Mouse (Mus musculus) G1E (cell line): Measurements from ENCODE around the gene Cttnbp2. TPM values are rescaled to one million over a fixed set of nuclear protein-coding genes. Genes with fewer than 3 reads are reported as not detected.
A peak's percentile ranks its signal among the peaks of the same experiment; 100 is the strongest.

Experiments
- ATAC-seq: 2 replicates; pipeline ENCODE4 v1.8.0; 2016; ENCODE audit warnings: mild to moderate bottlenecking; ENCODE audit not compliant: insufficient number of reproducible peaks, poor library complexity, low FRiP score, severe bottlenecking; ENCODE audit errors: extremely low read depth
- DNase-seq: peaks from one replicate; pipeline ENCODE4 v3.0.0; 2012; ENCODE audit warnings: low spot score
- H3K27me3 ChIP-seq: 2 replicates; pipeline ENCODE4 v1.6.1; 2012; ENCODE audit warnings: mild to moderate bottlenecking, low read length, inconsistent platforms; ENCODE audit not compliant: insufficient read depth
- H3K36me3 ChIP-seq: replicated peaks from 2 replicates; pipeline ENCODE3; 2012; ENCODE audit warnings: mild to moderate bottlenecking, inconsistent platforms
- H3K4me1 ChIP-seq: 2 replicates; pipeline ENCODE4 v1.6.1; 2012; ENCODE audit warnings: low read depth, low read length, inconsistent platforms, mixed read lengths; ENCODE audit not compliant: insufficient read depth
- H3K4me3 ChIP-seq: 2 replicates; pipeline ENCODE4 v1.5.1; 2012; ENCODE audit warnings: low read depth, mild to moderate bottlenecking, inconsistent platforms, low read length, moderate library complexity, mixed read lengths
- H3K9me3 ChIP-seq: replicated peaks from 2 replicates; pipeline ENCODE4 v1.6.1; 2012; ENCODE audit warnings: inconsistent platforms
- CTCF ChIP-seq: IDR thresholded peaks from 2 replicates; pipeline ENCODE4 v1.5.1; 2012; ENCODE audit warnings: low read depth, low read length, inconsistent platforms, mixed read lengths
- GATA1 ChIP-seq: IDR thresholded peaks from 2 replicates; pipeline ENCODE4 v1.6.1; 2012; ENCODE audit warnings: borderline replicate concordance, low read length, inconsistent platforms, mixed read lengths
- GATA2 ChIP-seq: IDR thresholded peaks from 2 replicates; pipeline ENCODE4 v1.6.1; 2012; ENCODE audit warnings: low read depth, low read length, inconsistent platforms, borderline replicate concordance
- POLR2AphosphoS5 ChIP-seq: IDR thresholded peaks from 2 replicates; pipeline ENCODE4 v1.6.1; 2012; ENCODE audit warnings: low read depth, low read length, inconsistent platforms; ENCODE audit not compliant: insufficient replicate concordance
- TAL1 ChIP-seq: conservative IDR thresholded peaks from 2 replicates; pipeline ENCODE4 v1.6.1; 2012; ENCODE audit warnings: low read depth, low read length, inconsistent platforms, mixed read lengths
- polyA plus RNA-seq: library from polyadenylated mRNA; stranded (reverse); fragments of >175 nt; gene quantifications from 2 replicates; pipeline ENCODE4 v1.2.3, GENCODE M21; 2012
- total RNA-seq, 2 experiments: library from RNA; stranded (forward) in 1 of 2; stranded (reverse) in 1 of 2; fragments of 200-1000 nt in 1 of 2; fragments of >200 nt in 1 of 2; fragmentation: Nextera tagmentation in 1 of 2; gene quantifications; 2 replicates each; pipeline ENCODE4 v1.2.3; 2014 to 2017

Cttnbp2 gene
- total and polyA plus RNA-seq, 3 experiments: 0.22 TPM; not detected in 2

GRCm38 (mm10) chr6:18372447-18373228 lies 142.0 kb downstream of the Cttnbp2 start:
- no peak for TF ChIP-seq GATA2
- peak; percentile 30; the same call in 1 of the 2 replicates for TF ChIP-seq CTCF
- no peak for TF ChIP-seq GATA1
- TF ChIP-seq POLR2AphosphoS5: no peak
- TF ChIP-seq TAL1: no peak
- Histone ChIP-seq H3K36me3 (no peaks in the 10 kb centered on the region), H3K4me1 (no peaks in the 10 kb centered on the region), H3K27me3 (no peaks in the 10 kb centered on the region), H3K4me3 (no peak overlapping the region), H3K9me3 (no peaks in the 10 kb centered on the region)
- ATAC-seq (no peak), DNase-seq (peak; percentile 6)

DNA sequence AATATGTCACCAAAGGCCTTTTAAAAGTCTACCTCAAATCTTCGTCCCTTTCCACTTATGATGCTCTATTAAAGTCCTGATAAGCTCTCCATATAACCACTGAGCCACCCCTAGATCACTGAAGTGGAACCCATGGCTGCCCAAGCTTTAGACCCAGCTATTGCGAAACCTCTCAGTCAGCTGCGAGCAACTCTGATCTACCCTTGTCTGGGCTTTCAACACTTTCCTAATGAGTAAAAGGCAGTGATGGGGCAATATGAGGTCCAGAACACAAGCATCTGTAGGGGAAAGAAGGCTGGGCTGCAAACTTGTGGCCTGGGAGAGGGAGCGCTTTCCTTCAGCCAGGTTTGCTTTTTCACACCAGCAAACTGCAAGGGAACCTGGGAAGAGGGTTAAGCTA lies 144.9 kb downstream of the Cttnbp2 start:
- no peak for DNase-seq
- no peak for TF ChIP-seq GATA2
- no peak overlapping the region for H3K4me3 ChIP-seq
- H3K4me1 ChIP-seq: no peaks in the 10 kb centered on the region
- H3K27me3 ChIP-seq: no peaks in the 10 kb centered on the region
- ATAC-seq: no peak
- H3K36me3 ChIP-seq: no peaks in the 10 kb centered on the region
- H3K9me3 ChIP-seq: no peaks in the 10 kb centered on the region

- Histone ChIP-seq H3K36me3 (no peaks in the 10 kb centered on the region), H3K27me3 (no peaks in the 10 kb centered on the region), H3K4me3 (no peak overlapping the region), H3K4me1 (no peaks in the 10 kb centered on the region), H3K9me3 (no peaks in the 10 kb centered on the region)
- ATAC-seq: no peak
- DNase-seq: no peak
- no peak for TF ChIP-seq TAL1
These were observed 145.6 kb downstream of the Cttnbp2 start for GRCm38 (mm10) chr6:18369054-18369453.

GRCm38 (mm10) chr6:18362232-18362631 lies 152.4 kb downstream of the Cttnbp2 start:
- Histone ChIP-seq H3K27me3 (no peaks in the 10 kb centered on the region), H3K4me1 (no peaks in the 10 kb centered on the region), H3K9me3 (no peaks in the 10 kb centered on the region), H3K36me3 (no peaks in the 10 kb centered on the region), H3K4me3 (no peak overlapping the region)
- DNase-seq: no peak
- TF ChIP-seq TAL1 (no peak), GATA2 (no peak), GATA1 (no peak), POLR2AphosphoS5 (no peak), CTCF (no peak)
- no peak for ATAC-seq

DNA sequence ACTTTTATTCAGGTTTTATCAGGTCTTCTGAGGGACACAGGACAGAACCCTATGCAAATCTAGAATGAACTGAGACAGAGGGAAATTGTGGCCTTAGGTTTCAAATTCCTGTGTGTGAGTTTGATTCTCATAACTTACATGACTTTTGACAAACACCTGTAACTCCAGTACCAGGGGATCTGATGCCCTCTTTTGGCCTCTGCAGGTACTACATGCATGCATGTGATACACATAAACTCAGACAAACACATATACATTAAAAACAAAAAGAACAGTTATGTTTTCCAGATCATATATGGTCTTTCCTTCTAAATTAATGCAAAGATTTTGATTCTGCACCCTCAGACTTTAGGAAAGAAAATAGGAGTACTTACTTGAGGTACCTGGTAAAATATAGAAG lies 153.7 kb downstream of the Cttnbp2 start:
- no peak for DNase-seq
- no peak overlapping the region for H3K4me3 ChIP-seq
- H3K27me3 ChIP-seq: no peaks in the 10 kb centered on the region
- H3K4me1 ChIP-seq: no peaks in the 10 kb centered on the region
- no peak for ATAC-seq
- H3K36me3 ChIP-seq: no peaks in the 10 kb centered on the region
- H3K9me3 ChIP-seq: no peaks in the 10 kb centered on the region
- TF ChIP-seq TAL1: no peak
- no peak for TF ChIP-seq POLR2AphosphoS5
- TF ChIP-seq CTCF: no peak
- no peak for TF ChIP-seq GATA2
- TF ChIP-seq GATA1: no peak

- Histone ChIP-seq H3K9me3 (no peaks in the 10 kb centered on the region), H3K36me3 (no peaks in the 10 kb centered on the region), H3K4me1 (no peaks in the 10 kb centered on the region), H3K4me3 (no peak overlapping the region), H3K27me3 (no peaks in the 10 kb centered on the region)
- ATAC-seq: no peak
- no peak for TF ChIP-seq GATA2
- DNase-seq: no peak
These were observed 154.5 kb downstream of the Cttnbp2 start for GRCm38 (mm10) chr6:18360154-18360553.

DNA sequence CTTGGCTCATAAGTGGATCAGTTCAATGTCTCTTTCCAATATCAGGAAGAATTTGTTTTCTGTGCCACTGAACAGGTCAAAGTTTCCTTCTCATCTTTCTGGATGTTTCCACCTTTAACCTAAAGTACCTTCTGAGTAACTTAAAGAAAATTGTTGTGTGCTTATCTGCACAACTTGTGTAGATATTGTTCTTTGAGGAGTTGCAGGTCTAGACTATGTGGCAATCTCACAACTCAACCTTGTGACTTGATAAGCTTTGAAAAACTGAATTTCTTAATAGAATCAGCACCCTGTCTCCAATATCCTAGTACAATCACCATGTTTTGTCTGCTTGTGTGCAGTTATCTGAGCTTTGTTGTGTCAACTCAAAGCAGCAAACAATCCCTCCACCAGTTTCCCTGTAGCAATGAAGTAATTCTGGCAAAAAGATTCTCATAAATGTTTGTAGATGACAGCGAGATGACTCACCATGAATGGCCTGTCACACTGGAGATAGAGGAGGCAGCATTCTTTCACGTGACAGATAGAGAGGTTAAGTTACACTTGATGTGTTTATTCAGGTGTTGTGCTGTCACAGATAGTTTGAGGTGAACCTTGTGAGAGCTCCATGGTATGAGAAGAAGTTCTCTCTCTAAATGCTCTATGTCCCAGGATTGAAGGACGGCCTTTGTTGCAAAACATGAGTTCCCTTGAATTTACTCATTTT lies 165.3 kb downstream of the Cttnbp2 start:
- Histone ChIP-seq H3K4me1 (no peaks in the 10 kb centered on the region), H3K9me3 (no peaks in the 10 kb centered on the region), H3K4me3 (no peak overlapping the region), H3K27me3 (no peaks in the 10 kb centered on the region), H3K36me3 (no peaks in the 10 kb centered on the region)
- TF ChIP-seq CTCF (no peak), TAL1 (no peak)
- no peak for DNase-seq
- ATAC-seq: no peak
